Mouse (Mus musculus): ENCODE data around the gene Gipr.

The Gipr gene

GRCm38 (mm10) chr7:19148875-19149541, 16.9 kb downstream of the Gipr start, which contains the start of gene Qpctl:
Gene Qpctl (minus strand): TSS chr7:19149291.
- DNase-seq (ENCODE audit: low spot score in 2 of 2): peak; percentile 97

GRCm38 (mm10) chr7:19148180-19148874, 17.6 kb downstream of the Gipr start:
- no peak for DNase-seq (ENCODE audit: low spot score in 2 of 2)

GRCm38 (mm10) chr7:19147497-19148045, 18.4 kb downstream of the Gipr start:
- no peak for DNase-seq (ENCODE audit: low spot score in 2 of 2)

GRCm38 (mm10) chr7:19146793-19147192, 19.1 kb downstream of the Gipr start:
- DNase-seq (ENCODE audit: low spot score in 2 of 2): no peak

- DNase-seq (ENCODE audit: low spot score in 2 of 2): peak; percentile 57 to 78
Measured at GRCm38 (mm10) chr7:19137380-19137779, 28.5 kb downstream of the Gipr start.

GRCm38 (mm10) chr7:19136673-19137334, 29.1 kb downstream of the Gipr start:
- DNase-seq (ENCODE audit: low spot score in 2 of 2): no peak

GRCm38 (mm10) chr7:19136168-19136567, 29.8 kb downstream of the Gipr start:
- no peak for DNase-seq (ENCODE audit: low spot score in 2 of 2)

- peak; percentile 90 to 95 for DNase-seq (ENCODE audit: low spot score in 2 of 2)
Measured at GRCm38 (mm10) chr7:19131324-19131848, 34.5 kb downstream of the Gipr start.

- no peak for DNase-seq (ENCODE audit: low spot score in 2 of 2)
Measured at GRCm38 (mm10) chr7:19130657-19131056, 35.3 kb downstream of the Gipr start.

GRCm38 (mm10) chr7:19129396-19129795, 36.5 kb downstream of the Gipr start:
- DNase-seq (ENCODE audit: low spot score in 2 of 2): no peak

- no peak for DNase-seq (ENCODE audit: low spot score in 2 of 2)
Measured at GRCm38 (mm10) chr7:19127744-19128143, 38.2 kb downstream of the Gipr start.

- no peak for DNase-seq (ENCODE audit: low spot score in 2 of 2)
Measured at GRCm38 (mm10) chr7:19124713-19125112, 41.2 kb downstream of the Gipr start.

GRCm38 (mm10) chr7:19121686-19122085, 44.2 kb downstream of the Gipr start:
- no peak for DNase-seq (ENCODE audit: low spot score in 2 of 2)

- peak; percentile 89 to 91 for DNase-seq (ENCODE audit: low spot score in 2 of 2)
Measured at GRCm38 (mm10) chr7:19119631-19120429, 46.1 kb downstream of the Gipr start, which contains the start of gene Fbxo46. Gene Fbxo46 (plus strand): TSS chr7:19119859.

GRCm38 (mm10) chr7:19119083-19119482, 46.8 kb downstream of the Gipr start:
- no peak for DNase-seq (ENCODE audit: low spot score in 2 of 2)

- DNase-seq (ENCODE audit: low spot score in 2 of 2): peak; percentile 52 to 75
Measured at GRCm38 (mm10) chr7:19118028-19118771, 47.7 kb downstream of the Gipr start, which contains the start of gene Gm4969. Gene Gm4969 (minus strand): TSS chr7:19118368.

GRCm38 (mm10) chr7:19109565-19109964, 56.4 kb downstream of the Gipr start:
- no peak for DNase-seq (ENCODE audit: low spot score in 2 of 2)

- DNase-seq (ENCODE audit: low spot score in 2 of 2): no peak
Measured at GRCm38 (mm10) chr7:19107436-19107835, 58.5 kb downstream of the Gipr start.

Data from spleen, postnatal 4 days (tissue).